8 mouse cellular contexts compared by ENCODE assay signal in genomic region chr12:8773336-8773735, GRCm38 (mm10). TPM values are rescaled to one million over a fixed set of nuclear protein-coding genes. Genes with fewer than 3 reads are reported as not detected.
DNase-seq lines count a peak whose midpoint lies in the region; ATAC-seq lines count a peak whose summit lies in the region.

No protein-coding gene starts in this region.

- no peak overlapping the region for H3K27ac ChIP-seq in kidney, embryonic 14.5 days (ENCODE audit: low read depth, low read length)
- peak overlapping the region; percentile 97 for H3K27ac ChIP-seq in embryonic facial prominence, embryonic 10.5 days (replicated peaks)
- peak overlapping the region; percentile 81 for H3K27ac ChIP-seq in intestine, embryonic 16.5 days (ENCODE audit: low read length)
- H3K27ac ChIP-seq in neural tube, embryonic 12.5 days: no peak overlapping the region

- peak overlapping the region; percentile 71; the same call in 1 of the 2 replicates for H3K9ac ChIP-seq in kidney, embryonic 14.5 days (ENCODE audit: low read depth, low read length)
- H3K9ac ChIP-seq in intestine, embryonic 16.5 days (ENCODE audit: low read depth, low read length): peak overlapping the region; percentile 94
- peak overlapping the region; percentile 83; the same call in 1 of the 2 replicates for H3K9ac ChIP-seq in neural tube, embryonic 12.5 days

- peak overlapping the region; percentile 97 for H3K4me2 ChIP-seq in kidney, embryonic 14.5 days (replicated peaks; ENCODE audit: low read depth, low read length)
- H3K4me2 ChIP-seq in intestine, embryonic 16.5 days (ENCODE audit: low read depth, low read length): peak overlapping the region; percentile 95
- H3K4me2 ChIP-seq in neural tube, embryonic 12.5 days (replicated peaks): peak overlapping the region; percentile 96

- H3K36me3 ChIP-seq in kidney, embryonic 14.5 days (ENCODE audit: control insufficient read depth, insufficient read depth, low read length): no peaks in the 10 kb centered on the region
- peaks cover 18% of the 10 kb centered on the region for H3K36me3 ChIP-seq in embryonic facial prominence, embryonic 10.5 days (replicated peaks)
- no peaks in the 10 kb centered on the region for H3K36me3 ChIP-seq in intestine, embryonic 16.5 days (ENCODE audit: control insufficient read depth, insufficient read depth, low read length)
- H3K36me3 ChIP-seq in neural tube, embryonic 12.5 days: no peaks in the 10 kb centered on the region

- H3K27me3 ChIP-seq in kidney, embryonic 14.5 days (ENCODE audit: control insufficient read depth, insufficient read depth, low read length): no peaks in the 10 kb centered on the region
- H3K27me3 ChIP-seq in embryonic facial prominence, embryonic 10.5 days (replicated peaks; ENCODE audit: low read depth, poor library complexity, severe bottlenecking): no peaks in the 10 kb centered on the region
- no peaks in the 10 kb centered on the region for H3K27me3 ChIP-seq in intestine, embryonic 16.5 days (replicated peaks; ENCODE audit: control insufficient read depth, insufficient read depth, low read length)
- H3K27me3 ChIP-seq in neural tube, embryonic 12.5 days (replicated peaks): no peaks in the 10 kb centered on the region

- peak overlapping the region; percentile 75 for H3K4me3 ChIP-seq in kidney, embryonic 14.5 days (ENCODE audit: low read length)
- H3K4me3 ChIP-seq in embryonic facial prominence, embryonic 10.5 days: peak overlapping the region; percentile 88
- H3K4me3 ChIP-seq in intestine, embryonic 16.5 days (ENCODE audit: low read length): peak overlapping the region; percentile 76
- H3K4me3 ChIP-seq in neural tube, embryonic 12.5 days: peak overlapping the region; percentile 81

- DNase-seq in kidney, adult 18-20 months: no peak
- peak; percentile 34 for DNase-seq in embryonic facial prominence, embryonic 10.5 days (ENCODE audit: low spot score)
- no peak for DNase-seq in cerebellum, adult 8-10 months
- no peak for DNase-seq in layer of hippocampus, adult 9-11 months

- ATAC-seq in kidney, embryonic 14.5 days (ENCODE audit: low FRiP score, low TSS enrichment): no peak
- ATAC-seq in intestine, embryonic 16.5 days: no peak
- no peak for ATAC-seq in neural tube, embryonic 12.5 days (ENCODE audit: low FRiP score, low read depth)
- no peak for ATAC-seq in activated CD4-positive, CD25-positive, alpha-beta regulatory T cell, adult 4 months

- H3K9me3 ChIP-seq in kidney, embryonic 14.5 days (ENCODE audit: control insufficient read depth, low read length): no peaks in the 10 kb centered on the region
- peaks cover 4% of the 10 kb centered on the region; the same call in 1 of the 2 replicates for H3K9me3 ChIP-seq in embryonic facial prominence, embryonic 10.5 days
- no peaks in the 10 kb centered on the region for H3K9me3 ChIP-seq in intestine, embryonic 16.5 days (ENCODE audit: control insufficient read depth, low read length)
- H3K9me3 ChIP-seq in neural tube, embryonic 12.5 days: no peaks in the 10 kb centered on the region

- peaks cover 12% of the 10 kb centered on the region; the same call in 1 of the 2 replicates for H3K4me1 ChIP-seq in kidney, embryonic 14.5 days (ENCODE audit: control insufficient read depth, insufficient read depth, low read length)
- H3K4me1 ChIP-seq in embryonic facial prominence, embryonic 10.5 days: peaks cover 54% of the 10 kb centered on the region
- H3K4me1 ChIP-seq in intestine, embryonic 16.5 days (ENCODE audit: control insufficient read depth, insufficient read depth, low read length): peaks cover 25% of the 10 kb centered on the region
- peaks cover 14% of the 10 kb centered on the region for H3K4me1 ChIP-seq in neural tube, embryonic 12.5 days

- WGBS in kidney, embryonic 14.5 days: 21% methylated on average over 6 of the region's 6 CpGs
- 34% methylated on average over 6 of the region's 6 CpGs for WGBS in embryonic facial prominence, embryonic 10.5 days
- WGBS in intestine, embryonic 16.5 days: 34% methylated on average over 6 of the region's 6 CpGs
- WGBS in neural tube, embryonic 12.5 days: 28% methylated on average over 6 of the region's 6 CpGs

RNA-seq across cellular contexts. Expression of gene Sdc1, which starts 2.2 kb away (rescaled TPM):
- polyA plus RNA-seq in kidney, embryonic 14.5 days (2014; fragmentation: Nextera tagmentation; extraction: Ambion mirVana): 41.9 and 57.3 TPM in 2 replicates
- 157 and 158 TPM in 2 replicates for polyA plus RNA-seq in embryonic facial prominence, embryonic 10.5 days (2016; fragmentation: Nextera tagmentation; extraction: Ambion mirVana)
- polyA plus RNA-seq in intestine, embryonic 16.5 days (2015; fragmentation: Nextera tagmentation; extraction: Ambion mirVana): 102 and 109 TPM in 2 replicates
- 43.5 and 48.2 TPM in 2 replicates for polyA plus RNA-seq in neural tube, embryonic 12.5 days (2016; fragmentation: Nextera tagmentation; extraction: Ambion mirVana)
- polyA plus RNA-seq in activated CD4-positive, CD25-positive, alpha-beta regulatory T cell, adult 4 months (2017; shearing (Covaris generic)): under 1 TPM in 1 of 2 experiments, not detected in 1; 0.32 TPM

Comparison
In these comparisons a context has a peak if more than half of its experiments do, and no peak if none do; other contexts are left out.
1. H3K27ac ChIP-seq: peak in embryonic facial prominence, embryonic 10.5 days (single experiment) and intestine, embryonic 16.5 days (single experiment); none in kidney, embryonic 14.5 days (single experiment) and neural tube, embryonic 12.5 days (single experiment).
2. RNA of gene Sdc1, which starts 2.2 kb away (polyA plus RNA-seq): 157 to 158 TPM in embryonic facial prominence, embryonic 10.5 days, 102 to 109 TPM in intestine, embryonic 16.5 days, 41.9 to 57.3 TPM in kidney, embryonic 14.5 days and 43.5 to 48.2 TPM in neural tube, embryonic 12.5 days; 0.32 TPM in activated CD4-positive, CD25-positive, alpha-beta regulatory T cell, adult 4 months; every median in the first group is over 10 times any median in the second.
3. Peak in every context shown above with its lines, with median percentiles within 50 percentile points of each other: H3K4me2 ChIP-seq, H3K4me3 ChIP-seq and H3K9ac ChIP-seq.